Mouse (Mus musculus) naive thymus-derived CD4-positive, alpha-beta T cell, adult 5 months (primary cell): ENCODE measurements around the gene Olfr155. TPM values are rescaled to one million over a fixed set of nuclear protein-coding genes. Genes with fewer than 3 reads are reported as not detected.

Experiments used
- polyA plus RNA-seq: library from polyadenylated mRNA; unstranded; fragments of 100-300 nt; shearing (Covaris generic); gene quantifications from one replicate; pipeline ENCODE4 v1.2.1, GENCODE M21; 2017

Gene Olfr155
- polyA plus RNA-seq, result not detected

GRCm38 (mm10) chr4:43851265-43851664 is at the start of gene Olfr155:
TSS of gene Olfr155 (plus strand) at chr4:43851565.

GRCm38 (mm10) chr4:43823845-43824337 is 27.5 kb upstream of the Olfr155 start, which contains the start of gene Olfr156:
TSS of gene Olfr156 (minus strand) at chr4:43823895.

GRCm38 (mm10) chr4:43840101-43840500 is 11.3 kb upstream of the Olfr155 start, which contains the start of gene Olfr157:
TSS of gene Olfr157 (minus strand) at chr4:43840201.

DNA sequence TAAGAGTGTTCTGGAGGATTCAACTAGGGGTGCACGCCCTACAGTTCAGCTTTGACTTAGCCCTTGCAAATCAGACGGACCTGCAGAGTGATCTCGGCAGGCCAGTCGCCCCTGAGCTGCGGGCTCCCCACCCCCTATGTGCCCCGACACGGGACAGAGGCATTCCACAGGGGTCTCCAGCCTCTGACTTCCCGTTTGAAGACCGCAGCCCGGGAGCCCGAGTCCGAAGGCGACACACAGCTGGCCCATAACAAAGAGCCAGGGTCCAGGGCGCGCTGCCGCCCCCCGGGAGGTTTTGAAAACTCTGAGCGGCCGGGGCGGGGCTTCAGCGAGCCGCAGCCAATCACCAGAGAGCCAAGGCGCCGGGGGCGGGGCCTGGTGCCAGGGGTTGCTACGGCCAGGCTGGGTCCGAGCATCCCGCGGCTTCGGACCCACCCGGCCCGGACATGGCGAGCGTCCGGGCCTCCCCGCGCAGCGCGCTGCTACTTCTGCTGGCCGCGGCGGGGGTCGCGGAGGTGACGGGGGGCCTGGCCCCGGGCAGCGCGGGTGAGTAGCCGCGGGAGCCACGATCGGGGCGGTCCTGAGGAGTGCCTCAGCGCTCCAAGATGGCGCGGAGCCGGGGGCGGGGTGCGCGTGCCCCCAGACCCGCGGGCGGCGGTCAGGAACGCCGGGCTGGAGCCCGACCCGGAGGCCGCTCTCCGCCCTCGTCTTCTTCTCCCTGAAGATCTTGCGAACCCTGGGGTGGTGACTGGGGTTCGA is 24.0 kb downstream of the Olfr155 start, which contains the start of gene Reck:
Reck (plus strand) TSS at position 371 of the 759 bp plus-strand sequence.

Other genes with a start within 250 kb of the Olfr155 start
- not detected for gene Npr2, start 219.6 kb upstream of the Olfr155 start, polyA plus RNA-seq
- not detected for gene Spag8, start 198.0 kb upstream of the Olfr155 start, polyA plus RNA-seq
- 37.8 TPM for gene Hint2, start 195.1 kb upstream of the Olfr155 start, polyA plus RNA-seq
- gene Tmem8b, start 182.6 kb upstream of the Olfr155 start, polyA plus RNA-seq, result 1.2 TPM
- 0.96 TPM for gene Fam221b, start 182.4 kb upstream of the Olfr155 start, polyA plus RNA-seq
- gene Olfr70, start 150.8 kb upstream of the Olfr155 start, polyA plus RNA-seq, result not detected
- not detected for gene Olfr71, start 141.3 kb upstream of the Olfr155 start, polyA plus RNA-seq
- not detected for gene Hrct1, start 124.4 kb upstream of the Olfr155 start, polyA plus RNA-seq
- not detected for gene Spaar, start 121.5 kb upstream of the Olfr155 start, polyA plus RNA-seq
- gene Olfr159, start 80.6 kb upstream of the Olfr155 start, polyA plus RNA-seq, result not detected
- not detected for gene Olfr156, start 27.7 kb upstream of the Olfr155 start, polyA plus RNA-seq
- 0.06 TPM for gene Olfr157, start 11.4 kb upstream of the Olfr155 start, polyA plus RNA-seq
- gene Reck, start 24.0 kb downstream of the Olfr155 start, polyA plus RNA-seq, result 3.4 TPM
- gene Glipr2, start 105.8 kb downstream of the Olfr155 start, polyA plus RNA-seq, result 59.7 TPM
- not detected for gene Ccin, start 131.9 kb downstream of the Olfr155 start, polyA plus RNA-seq
- 201 TPM for gene Clta, start 152.9 kb downstream of the Olfr155 start, polyA plus RNA-seq
- gene Gne, start 232.6 kb downstream of the Olfr155 start, polyA plus RNA-seq, result 36.2 TPM